Mouse (Mus musculus): ENCODE data around the gene Cyp3a11. TPM values are rescaled to one million over a fixed set of nuclear protein-coding genes. Genes with fewer than 3 reads are reported as not detected.
"Not testable (repeated sequence)": the region's sequence is repeated elsewhere in the genome, so short reads cannot be mapped to it uniquely, and the experiment has no call there.

Gene Cyp3a11
- polyA plus RNA-seq (2012; rRNA removed), result not detected in 2 replicates

DNA sequence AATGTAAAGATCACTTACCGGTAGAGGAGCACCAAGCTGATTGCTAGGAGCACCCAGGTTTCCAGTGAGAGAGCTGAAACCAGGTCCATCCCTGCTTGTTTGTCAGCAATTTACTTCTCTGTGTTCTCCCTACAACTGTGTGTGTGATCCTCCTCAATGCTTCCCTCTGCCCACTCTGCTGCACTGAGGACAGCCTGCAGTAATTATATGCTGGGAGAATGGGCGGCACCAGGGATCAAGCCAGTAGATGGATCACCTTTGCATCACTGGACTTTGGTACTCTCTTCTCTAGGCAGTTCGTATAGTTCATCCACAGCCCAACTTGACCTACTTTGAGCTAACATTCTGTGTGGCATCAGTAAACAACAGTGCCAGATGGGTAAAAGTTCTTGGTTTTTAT, at the start of gene Cyp3a11:
TSS of gene Cyp3a11 (minus strand) at position 277 of the 400 bp plus-strand sequence.
- no peaks in the 10 kb centered on the region for H3K4me1 ChIP-seq (ENCODE audit: control insufficient read depth, insufficient read depth, low read length)
- TF ChIP-seq CTCF (IDR thresholded peaks at IDR 0.05; ENCODE audit: extremely low read depth, insufficient read depth, low read length) (no peak), POLR2A (IDR thresholded peaks at IDR 0.05; ENCODE audit: extremely low read depth, insufficient read depth, low read length) (no peak)
- no peak within 1 kb of the TSS for H3K4me3 ChIP-seq (ENCODE audit: insufficient read depth, low read length)
- H3K27ac ChIP-seq (ENCODE audit: insufficient read depth, low read length), result no peak within 1 kb of the TSS

DNA sequence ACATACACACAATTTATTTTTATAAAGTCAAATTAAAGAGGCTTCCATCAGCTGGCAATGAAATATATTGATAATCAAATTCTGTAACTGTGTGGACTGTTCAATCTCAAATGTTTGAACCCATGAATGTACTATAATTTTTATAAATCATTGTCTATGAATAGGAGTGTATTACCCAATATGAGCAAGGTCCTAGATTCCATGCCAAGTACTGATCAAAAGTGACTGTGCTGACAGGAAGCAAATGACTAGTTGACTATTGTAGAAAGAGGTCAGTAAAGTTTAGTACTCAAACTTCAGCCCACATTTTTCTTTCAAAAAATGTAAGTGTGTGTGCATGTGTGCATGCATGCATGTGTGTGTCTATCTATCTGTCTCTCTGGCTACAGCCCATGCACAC, 33.1 kb upstream of the Cyp3a11 start:
- H3K4me3 ChIP-seq (ENCODE audit: insufficient read depth, low read length), result no peak overlapping the region
- no peak overlapping the region for H3K27ac ChIP-seq (ENCODE audit: insufficient read depth, low read length)
- no peaks in the 10 kb centered on the region for H3K4me1 ChIP-seq (ENCODE audit: control insufficient read depth, insufficient read depth, low read length)
- no peak for TF ChIP-seq CTCF (IDR thresholded peaks at IDR 0.05; ENCODE audit: extremely low read depth, insufficient read depth, low read length)
- no peak for TF ChIP-seq POLR2A (IDR thresholded peaks at IDR 0.05; ENCODE audit: extremely low read depth, insufficient read depth, low read length)

- H3K4me1 ChIP-seq (ENCODE audit: control insufficient read depth, insufficient read depth, low read length), result no peaks in the 10 kb centered on the region
- no peak overlapping the region for H3K27ac ChIP-seq (ENCODE audit: insufficient read depth, low read length)
- H3K4me3 ChIP-seq (ENCODE audit: insufficient read depth, low read length), result no peak overlapping the region
- TF ChIP-seq CTCF (IDR thresholded peaks at IDR 0.05; ENCODE audit: extremely low read depth, insufficient read depth, low read length) (no peak), POLR2A (IDR thresholded peaks at IDR 0.05; ENCODE audit: extremely low read depth, insufficient read depth, low read length) (no peak)
These were observed 32.0 kb upstream of the Cyp3a11 start for GRCm38 (mm10) chr5:145911781-145912180.

DNA sequence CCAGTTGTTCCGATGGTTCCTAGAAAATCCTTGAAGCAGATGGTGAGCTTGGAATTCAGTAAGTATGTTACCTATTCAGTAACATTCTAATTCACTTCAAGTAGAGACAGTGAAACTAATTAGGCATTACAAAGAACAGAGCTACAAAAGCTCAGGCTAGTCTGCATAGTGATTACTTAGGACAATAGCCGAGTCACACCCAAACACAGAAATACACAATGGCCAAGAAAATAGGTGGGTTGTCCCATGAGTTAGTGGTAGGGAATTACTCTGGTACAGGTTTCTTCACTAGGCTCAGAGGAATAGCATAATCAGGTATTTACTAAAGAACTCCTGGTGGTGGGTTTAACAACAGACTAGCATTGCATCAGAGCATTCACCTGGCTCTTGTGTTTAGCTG, 27.2 kb upstream of the Cyp3a11 start:
- not testable (repeated sequence) for H3K4me1 ChIP-seq (ENCODE audit: control insufficient read depth, insufficient read depth, low read length); H3K4me3 ChIP-seq (ENCODE audit: insufficient read depth, low read length); H3K27ac ChIP-seq (ENCODE audit: insufficient read depth, low read length)

GRCm38 (mm10) chr5:145904535-145904934, 24.8 kb upstream of the Cyp3a11 start:
- TF ChIP-seq POLR2A (IDR thresholded peaks at IDR 0.05; ENCODE audit: extremely low read depth, insufficient read depth, low read length) (no peak), CTCF (IDR thresholded peaks at IDR 0.05; ENCODE audit: extremely low read depth, insufficient read depth, low read length) (no peak)
- Histone ChIP-seq H3K4me1 (ENCODE audit: control insufficient read depth, insufficient read depth, low read length) (no peaks in the 10 kb centered on the region), H3K4me3 (ENCODE audit: insufficient read depth, low read length) (no peak overlapping the region), H3K27ac (ENCODE audit: insufficient read depth, low read length) (no peak overlapping the region)

DNA sequence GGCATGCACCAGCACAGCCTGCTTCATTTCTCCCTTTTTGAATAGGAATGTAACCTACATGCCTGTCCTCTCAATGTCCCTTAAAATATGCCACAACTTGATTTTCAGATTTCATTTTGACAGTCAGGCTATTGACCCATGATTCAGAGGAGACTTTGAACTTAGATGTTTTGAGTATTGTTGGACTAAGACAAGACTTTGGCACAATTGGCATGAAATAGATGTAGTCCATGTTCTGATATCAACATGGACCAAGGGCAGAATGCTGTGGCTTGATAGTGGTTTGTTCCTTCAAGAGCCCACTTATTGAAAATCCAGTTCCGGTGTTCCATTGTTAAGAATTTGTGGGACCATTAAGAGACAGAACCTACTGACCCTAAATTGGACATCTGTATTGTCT, 23.6 kb upstream of the Cyp3a11 start:
- Histone ChIP-seq H3K27ac (ENCODE audit: insufficient read depth, low read length) (no peak overlapping the region), H3K4me1 (ENCODE audit: control insufficient read depth, insufficient read depth, low read length) (no peaks in the 10 kb centered on the region), H3K4me3 (ENCODE audit: insufficient read depth, low read length) (no peak overlapping the region)
- TF ChIP-seq POLR2A (IDR thresholded peaks at IDR 0.05; ENCODE audit: extremely low read depth, insufficient read depth, low read length) (no peak), CTCF (IDR thresholded peaks at IDR 0.05; ENCODE audit: extremely low read depth, insufficient read depth, low read length) (no peak)

GRCm38 (mm10) chr5:145900436-145900990, 20.7 kb upstream of the Cyp3a11 start:
- Histone ChIP-seq H3K4me1 (ENCODE audit: control insufficient read depth, insufficient read depth, low read length) (no peaks in the 10 kb centered on the region), H3K4me3 (ENCODE audit: insufficient read depth, low read length) (no peak overlapping the region), H3K27ac (ENCODE audit: insufficient read depth, low read length) (no peak overlapping the region)
- no peak for TF ChIP-seq CTCF (IDR thresholded peaks at IDR 0.05; ENCODE audit: extremely low read depth, insufficient read depth, low read length)
- no peak for TF ChIP-seq POLR2A (IDR thresholded peaks at IDR 0.05; ENCODE audit: extremely low read depth, insufficient read depth, low read length)

- no peak overlapping the region for H3K4me3 ChIP-seq (ENCODE audit: insufficient read depth, low read length)
- TF ChIP-seq POLR2A (IDR thresholded peaks at IDR 0.05; ENCODE audit: extremely low read depth, insufficient read depth, low read length) (no peak), CTCF (IDR thresholded peaks at IDR 0.05; ENCODE audit: extremely low read depth, insufficient read depth, low read length) (no peak)
- no peaks in the 10 kb centered on the region for H3K4me1 ChIP-seq (ENCODE audit: control insufficient read depth, insufficient read depth, low read length)
- no peak overlapping the region for H3K27ac ChIP-seq (ENCODE audit: insufficient read depth, low read length)
These were observed 17.5 kb upstream of the Cyp3a11 start for GRCm38 (mm10) chr5:145897271-145897670.

- H3K4me3 ChIP-seq (ENCODE audit: insufficient read depth, low read length), result no peak overlapping the region
- TF ChIP-seq CTCF (IDR thresholded peaks at IDR 0.05; ENCODE audit: extremely low read depth, insufficient read depth, low read length), result no peak
- no peak for TF ChIP-seq POLR2A (IDR thresholded peaks at IDR 0.05; ENCODE audit: extremely low read depth, insufficient read depth, low read length)
- H3K27ac ChIP-seq (ENCODE audit: insufficient read depth, low read length), result no peak overlapping the region
- H3K4me1 ChIP-seq (ENCODE audit: control insufficient read depth, insufficient read depth, low read length), result no peaks in the 10 kb centered on the region
These were observed 1.4 kb upstream of the Cyp3a11 start for GRCm38 (mm10) chr5:145881207-145881606.

DNA sequence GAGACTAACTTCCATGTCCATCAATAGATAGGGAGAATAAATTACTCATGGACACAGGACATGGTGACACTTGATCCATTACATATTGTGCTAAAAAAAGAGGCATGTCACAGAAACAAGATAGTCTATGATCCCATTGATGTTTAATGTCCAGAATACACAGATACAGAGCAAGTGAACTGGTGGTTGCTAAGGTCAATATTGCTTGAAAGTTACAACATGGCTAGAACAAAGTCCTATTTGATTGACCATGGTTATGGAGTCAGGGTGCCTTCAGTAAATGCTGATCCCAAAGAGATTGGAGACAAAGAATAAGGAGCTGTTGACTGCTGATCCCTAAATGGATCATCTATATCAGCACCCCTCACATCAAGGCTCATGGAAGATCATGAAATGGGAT, 12.3 kb downstream of the Cyp3a11 start:
- not testable (repeated sequence) for H3K27ac ChIP-seq (ENCODE audit: insufficient read depth, low read length); H3K4me1 ChIP-seq (ENCODE audit: control insufficient read depth, insufficient read depth, low read length); H3K4me3 ChIP-seq (ENCODE audit: insufficient read depth, low read length)

DNA sequence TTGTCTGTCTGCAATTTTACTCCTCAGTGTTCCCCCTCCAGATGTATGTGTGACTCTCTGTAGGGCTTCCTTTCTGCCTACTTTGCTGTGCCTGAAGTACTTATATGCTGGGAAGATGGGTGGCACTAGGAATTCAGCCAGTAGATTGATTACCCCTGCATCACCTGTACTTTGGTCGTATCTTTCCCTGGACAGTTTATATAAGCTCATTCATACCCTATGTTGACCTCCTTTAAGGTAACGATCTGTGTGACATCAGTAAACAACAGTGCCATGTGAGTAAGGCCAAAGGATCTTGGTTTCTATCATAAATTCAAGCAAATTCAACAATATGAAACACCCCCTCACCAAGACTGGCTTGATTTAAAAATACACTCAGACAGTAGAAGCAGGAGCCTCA, 74.0 kb downstream of the Cyp3a11 start, which contains the start of gene Cyp3a44:
TSS of gene Cyp3a44 (minus strand) at position 79 of the 400 bp plus-strand sequence.
- not testable (repeated sequence) for H3K27ac ChIP-seq (ENCODE audit: insufficient read depth, low read length); H3K4me1 ChIP-seq (ENCODE audit: control insufficient read depth, insufficient read depth, low read length); H3K4me3 ChIP-seq (ENCODE audit: insufficient read depth, low read length)

Other genes with a start within 250 kb of the Cyp3a11 start
- gene Cyp3a41a, start 159.8 kb downstream of the Cyp3a11 start, polyA plus RNA-seq (2012; rRNA removed), result not detected in 2 replicates
- not detected in 2 replicates for gene Cyp3a44, start 74.1 kb downstream of the Cyp3a11 start, polyA plus RNA-seq (2012; rRNA removed)
- not detected in 2 replicates for gene Cyp3a25, start 129.7 kb upstream of the Cyp3a11 start, polyA plus RNA-seq (2012; rRNA removed)
- gene Cyp3a59, start 199.3 kb upstream of the Cyp3a11 start, polyA plus RNA-seq (2012; rRNA removed), result not detected in 2 replicates